Mouse (Mus musculus): ENCODE results near the gene Jmjd4. TPM values are rescaled to one million over a fixed set of nuclear protein-coding genes. Genes with fewer than 3 reads are reported as not detected.

Gene Jmjd4
- total and polyA plus RNA-seq, 3 experiments = 9.6 to 15.7 (median 10.2) TPM

DNA sequence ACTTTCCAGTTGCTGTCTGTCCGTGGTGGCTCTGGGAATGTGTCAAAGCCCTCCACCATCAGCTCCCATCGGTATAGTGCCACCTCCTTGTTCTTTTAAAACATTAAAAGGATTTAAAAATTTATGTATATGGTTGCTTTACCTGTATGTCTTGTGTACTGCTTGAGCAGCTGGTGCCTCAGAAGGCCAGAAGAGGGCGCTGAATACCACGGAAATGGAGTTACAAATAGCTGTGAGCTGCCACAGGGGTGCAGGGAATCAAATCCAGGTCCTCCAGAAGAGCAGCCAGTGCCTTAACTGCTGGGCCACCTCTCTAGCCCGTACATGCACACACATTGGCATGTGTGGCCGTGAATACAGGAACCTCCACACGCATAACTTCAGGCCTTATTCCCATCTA, 47.9 kb downstream of the Jmjd4 start:
- dilution Hi-C loops (cut with MboI; ENCODE audit: extremely low pct_ligation_motif_present, extremely low pct_unique_long_range_greater_than_20kb, low sequenced_read_pairs) (no loop called here), in situ Hi-C loops (cut with MboI; ENCODE audit: low pct_ligation_motif_present, low pct_unique_long_range_greater_than_20kb, low sequenced_read_pairs) (no loop called here)
- no peaks in the 10 kb centered on the region for H3K79me2 ChIP-seq (replicated peaks; ENCODE audit: control insufficient read depth, extremely low read depth, insufficient read depth, poor library complexity, severe bottlenecking)
- no peak overlapping the region for H3K4me3 ChIP-seq (replicated peaks in 1 of 3; ENCODE audit: low read depth in 2 of 3, low read length in 2 of 3, poor library complexity in 1 of 3)
- no peak overlapping the region for H3K4me2 ChIP-seq (ENCODE audit: insufficient read depth, low read depth, poor library complexity, severe bottlenecking)
- no peak overlapping the region for H3K9ac ChIP-seq (ENCODE audit: insufficient read depth, low read depth)
- peaks cover 8% of the 10 kb centered on the region for H3K9me3 ChIP-seq (replicated peaks; ENCODE audit: low read length)
- no peaks in the 10 kb centered on the region for H3K27me3 ChIP-seq (replicated peaks)
- DNase-seq (ENCODE audit: extremely low read depth) = no peak
- H3K4me1 ChIP-seq (ENCODE audit: control insufficient read depth in 1 of 2, insufficient read depth in 2 of 2) = peaks cover 0 to 75% of the 10 kb centered on the region in 2 experiments; a peak in 2 of 4 replicates
- H3K36me3 ChIP-seq (replicated peaks in 1 of 2; ENCODE audit: control insufficient read depth in 1 of 2, insufficient read depth in 1 of 2, low read length in 1 of 2) = peaks cover 87 to 99% of the 10 kb centered on the region in 2 experiments
- no peak for TF ChIP-seq IRF4 (IDR thresholded peaks at IDR 0.05; ENCODE audit: low read depth, low read length)
- peak in 1 of 2 experiments; percentile 26; a peak in 2 of 4 replicates for TF ChIP-seq CTCF (conservative IDR thresholded peaks at IDR 0.05 in 1 of 2, IDR thresholded peaks at IDR 0.05 in 1 of 2; ENCODE audit: low read depth in 2 of 2, low read length in 2 of 2)
- no peak overlapping the region for H3K27ac ChIP-seq (ENCODE audit: insufficient read depth, low read depth)

DNA sequence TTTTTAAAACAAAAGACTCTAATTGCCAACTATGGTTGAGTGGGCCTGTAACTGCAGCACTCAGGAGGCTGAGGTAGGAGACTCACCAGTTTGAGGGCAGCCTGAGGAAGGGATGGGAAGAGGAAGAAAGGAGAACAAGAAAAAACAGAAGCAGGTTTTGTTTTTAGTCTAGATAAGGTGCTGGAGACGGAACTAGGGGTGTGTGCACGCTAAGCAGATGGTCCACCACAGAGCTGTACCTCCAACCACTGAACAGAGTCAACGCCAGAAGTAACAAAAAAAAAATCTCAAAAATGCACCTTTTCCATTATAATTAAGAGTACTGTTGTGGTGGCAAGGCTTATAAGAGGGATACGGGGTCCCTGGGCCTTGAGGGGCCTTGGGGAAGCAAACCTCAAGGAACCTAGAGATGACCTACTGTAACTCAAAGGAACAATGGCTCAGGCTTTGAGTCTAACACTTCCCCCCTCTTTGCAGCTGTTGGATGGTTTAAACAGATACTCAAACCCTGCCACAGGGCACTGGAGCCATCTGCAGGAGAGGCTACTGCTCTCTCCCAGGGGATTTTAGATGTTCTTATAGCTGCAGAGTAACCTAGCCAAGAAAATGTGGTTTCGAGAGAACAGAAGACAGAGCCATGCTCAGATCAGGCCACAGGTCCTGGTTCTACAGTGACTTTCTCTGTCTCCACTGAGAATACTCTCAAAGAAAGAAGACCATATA, 52.3 kb downstream of the Jmjd4 start:
- Histone ChIP-seq H3K27ac (ENCODE audit: insufficient read depth, low read depth) (no peak overlapping the region), H3K4me2 (ENCODE audit: insufficient read depth, low read depth, poor library complexity, severe bottlenecking) (no peak overlapping the region), H3K27me3 (replicated peaks) (no peaks in the 10 kb centered on the region), H3K36me3 (replicated peaks in 1 of 2; ENCODE audit: control insufficient read depth in 1 of 2, insufficient read depth in 1 of 2, low read length in 1 of 2) (peaks cover 69 to 75% of the 10 kb centered on the region in 2 experiments), H3K9ac (ENCODE audit: insufficient read depth, low read depth) (no peak overlapping the region), H3K4me3 (replicated peaks in 1 of 3; ENCODE audit: low read depth in 2 of 3, low read length in 2 of 3, poor library complexity in 1 of 3) (no peak overlapping the region), H3K4me1 (ENCODE audit: control insufficient read depth in 1 of 2, insufficient read depth in 2 of 2) (peaks cover 4 to 75% of the 10 kb centered on the region in 2 experiments; a peak in 3 of 4 replicates), H3K9me3 (replicated peaks; ENCODE audit: low read length) (peaks cover 8% of the 10 kb centered on the region), H3K79me2 (replicated peaks; ENCODE audit: control insufficient read depth, extremely low read depth, insufficient read depth, poor library complexity, severe bottlenecking) (peaks cover 2% of the 10 kb centered on the region; the same call in 1 of the 2 replicates)
- peak; percentile 71 for DNase-seq (ENCODE audit: extremely low read depth)
- in situ Hi-C loops (cut with MboI; ENCODE audit: low pct_ligation_motif_present, low pct_unique_long_range_greater_than_20kb, low sequenced_read_pairs) = no loop called here
- no peak for TF ChIP-seq TBP (conservative IDR thresholded peaks at IDR 0.05; ENCODE audit: low read depth, low read length)
- TF ChIP-seq CTCF (conservative IDR thresholded peaks at IDR 0.05 in 1 of 2, IDR thresholded peaks at IDR 0.05 in 1 of 2; ENCODE audit: low read depth in 2 of 2, low read length in 2 of 2) = 0 out of 4 replicates have a peak, but pooled peaks of 1 of the 2 experiments have one; percentile 4
- no peak for TF ChIP-seq KAT2A (IDR thresholded peaks at IDR 0.05; ENCODE audit: insufficient replicate concordance, low read length)
- TF ChIP-seq CHD2 (IDR thresholded peaks at IDR 0.05; ENCODE audit: low read length) = no peak
- TF ChIP-seq ETS1 (conservative IDR thresholded peaks at IDR 0.05; ENCODE audit: low read depth, low read length) = 0 out of 2 replicates have a peak, but pooled peaks have one; percentile 12
- dilution Hi-C loops (cut with MboI; ENCODE audit: extremely low pct_ligation_motif_present, extremely low pct_unique_long_range_greater_than_20kb, low sequenced_read_pairs) = no loop called here

DNA sequence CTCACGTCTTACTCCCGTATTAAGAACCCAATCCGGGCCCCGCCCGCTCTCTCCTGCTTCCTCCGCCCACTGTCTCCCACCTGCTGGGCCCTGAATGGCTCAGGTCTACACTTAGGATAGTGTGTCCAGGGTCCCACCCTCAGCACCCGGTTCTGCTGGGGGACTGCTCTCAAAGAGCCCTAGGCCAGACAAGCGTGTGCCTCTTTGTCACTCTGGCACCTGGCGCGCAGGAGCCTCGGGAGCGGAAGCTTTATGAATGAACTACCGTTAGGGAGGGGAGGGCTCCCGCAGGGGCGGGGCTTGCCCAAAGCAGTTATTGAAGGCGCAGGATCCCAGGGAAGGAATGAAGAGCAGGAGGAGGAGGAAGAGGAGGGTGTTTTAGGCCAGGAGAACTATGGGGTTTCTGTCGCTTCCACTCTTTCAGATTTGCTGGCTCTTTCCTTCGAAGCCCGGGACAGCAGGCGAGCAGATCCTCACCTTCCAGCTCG, 55.5 kb downstream of the Jmjd4 start:
- no peak overlapping the region for H3K27ac ChIP-seq (ENCODE audit: insufficient read depth, low read depth)
- H3K27me3 ChIP-seq (replicated peaks) = no peaks in the 10 kb centered on the region
- H3K36me3 ChIP-seq (replicated peaks in 1 of 2; ENCODE audit: control insufficient read depth in 1 of 2, insufficient read depth in 1 of 2, low read length in 1 of 2) = peaks cover 37 to 65% of the 10 kb centered on the region in 2 experiments
- peak overlapping the region; percentile 89 for H3K9ac ChIP-seq (ENCODE audit: insufficient read depth, low read depth)
- peak; percentile 73 for DNase-seq (ENCODE audit: extremely low read depth)
- peak overlapping the region; percentile 87 for H3K4me2 ChIP-seq (ENCODE audit: insufficient read depth, low read depth, poor library complexity, severe bottlenecking)
- no peaks in the 10 kb centered on the region for H3K9me3 ChIP-seq (replicated peaks; ENCODE audit: low read length)
- peaks cover 4 to 57% of the 10 kb centered on the region in 2 experiments; a peak in 3 of 4 replicates for H3K4me1 ChIP-seq (ENCODE audit: control insufficient read depth in 1 of 2, insufficient read depth in 2 of 2)
- in situ Hi-C loops (cut with MboI; ENCODE audit: low pct_ligation_motif_present, low pct_unique_long_range_greater_than_20kb, low sequenced_read_pairs) (no loop called here), dilution Hi-C loops (cut with MboI; ENCODE audit: extremely low pct_ligation_motif_present, extremely low pct_unique_long_range_greater_than_20kb, low sequenced_read_pairs) (no loop called here)
- peak overlapping the region; percentile 76 to 100 (median 80) for H3K4me3 ChIP-seq (replicated peaks in 1 of 3; ENCODE audit: low read depth in 2 of 3, low read length in 2 of 3, poor library complexity in 1 of 3)
- peaks cover 2% of the 10 kb centered on the region; the same call in 1 of the 2 replicates for H3K79me2 ChIP-seq (replicated peaks; ENCODE audit: control insufficient read depth, extremely low read depth, insufficient read depth, poor library complexity, severe bottlenecking)
- TF ChIP-seq MXI1 (IDR thresholded peaks at IDR 0.05; ENCODE audit: low read depth, low read length) (peak; percentile 87; the same call in 1 of the 2 replicates), BHLHE40 (IDR thresholded peaks at IDR 0.05; ENCODE audit: low read depth, low read length) (peak; percentile 31; the same call in 1 of the 2 replicates), MAFK (IDR thresholded peaks at IDR 0.05; ENCODE audit: insufficient replicate concordance, low read length) (no peak), USF2 (conservative IDR thresholded peaks at IDR 0.05; ENCODE audit: low read depth, low read length) (no peak), NELFE (IDR thresholded peaks at IDR 0.05; ENCODE audit: low read depth, low read length) (peak; percentile 67; the same call in 1 of the 2 replicates), ZKSCAN1 (IDR thresholded peaks at IDR 0.05; ENCODE audit: borderline replicate concordance, low read depth, low read length) (no peak), JUND (conservative IDR thresholded peaks at IDR 0.05; ENCODE audit: low read depth, low read length) (no peak), IRF4 (IDR thresholded peaks at IDR 0.05; ENCODE audit: low read depth, low read length) (peak; percentile 19; the same call in 1 of the 2 replicates), POLR2A (IDR thresholded peaks at IDR 0.05; ENCODE audit: low read depth, low read length) (peak; percentile 73), KAT2A (IDR thresholded peaks at IDR 0.05; ENCODE audit: insufficient replicate concordance, low read length) (no peak), CHD2 (IDR thresholded peaks at IDR 0.05; ENCODE audit: low read length) (0 out of 2 replicates have a peak, but pooled peaks have one; percentile 32), PAX5 (IDR thresholded peaks at IDR 0.05; ENCODE audit: low read length) (no peak), EP300 (IDR thresholded peaks at IDR 0.05; ENCODE audit: low read length) (no peak), RCOR1 (conservative IDR thresholded peaks at IDR 0.05; ENCODE audit: low read depth, low read length) (no peak), UBTF (IDR thresholded peaks at IDR 0.05; ENCODE audit: low read depth, low read length) (no peak), SIN3A (IDR thresholded peaks at IDR 0.05; ENCODE audit: low read length) (peak; percentile 89), TBP (conservative IDR thresholded peaks at IDR 0.05; ENCODE audit: low read depth, low read length) (0 out of 2 replicates have a peak, but pooled peaks have one; percentile 43), MAZ (IDR thresholded peaks at IDR 0.05; ENCODE audit: low read depth, low read length) (peak; percentile 85; the same call in 1 of the 2 replicates), TCF12 (IDR thresholded peaks at IDR 0.05; ENCODE audit: low read depth, low read length) (peak; percentile 66; the same call in 1 of the 2 replicates), MYC (IDR thresholded peaks at IDR 0.05; ENCODE audit: low read depth, low read length) (peak; percentile 38; the same call in 1 of the 2 replicates)

Data from CH12.LX (cell line).